Mouse (Mus musculus) heart, embryonic 11.5 days (tissue): ENCODE data around the gene Usp31. TPM values are rescaled to one million over a fixed set of nuclear protein-coding genes. Genes with fewer than 3 reads are reported as not detected.
A peak's percentile ranks its signal among the peaks of the same experiment; 100 is the strongest.

Source experiments
- ATAC-seq: fragments of 200-750 bp; cut with Nextera tagmentation; replicated peaks from 2 replicates; pipeline ENCODE4 v1.8.0; 2017; ENCODE audit warnings: moderate library complexity; ENCODE audit not compliant: insufficient number of reproducible peaks, low FRiP score, low TSS enrichment
- H3K27ac ChIP-seq: fragments of 300-500 bp; sonication (generic); 2 replicates; pipeline ENCODE4 v1.5.1; 2014; ENCODE audit warnings: mild to moderate bottlenecking, low read depth, low read length
- H3K27me3 ChIP-seq: fragments of 300-500 bp; sonication (generic); 2 replicates; pipeline ENCODE4 v1.6.1; 2014; ENCODE audit warnings: mild to moderate bottlenecking, low read length, mixed read lengths; ENCODE audit not compliant: control insufficient read depth, insufficient read depth
- H3K36me3 ChIP-seq: fragments of 300-500 bp; sonication (generic); 2 replicates; pipeline ENCODE4 v1.6.1; 2014; ENCODE audit warnings: mild to moderate bottlenecking, low read length, moderate library complexity, mixed read lengths; ENCODE audit not compliant: control insufficient read depth, insufficient read depth
- H3K4me1 ChIP-seq: fragments of 300-500 bp; sonication (generic); 2 replicates; pipeline ENCODE4 v1.6.1; 2014; ENCODE audit warnings: low read length; ENCODE audit not compliant: control insufficient read depth, insufficient read depth
- H3K4me2 ChIP-seq: fragments of 300-500 bp; sonication (generic); 2 replicates; pipeline ENCODE4 v1.6.1; 2014; ENCODE audit warnings: mild to moderate bottlenecking, moderate library complexity
- H3K4me3 ChIP-seq: fragments of 300-500 bp; sonication (generic); 2 replicates; pipeline ENCODE4 v1.5.1; 2014; ENCODE audit warnings: low read depth, low read length
- H3K9ac ChIP-seq: fragments of 300-500 bp; sonication (generic); 2 replicates; pipeline ENCODE4 v1.6.1; 2014; ENCODE audit warnings: mild to moderate bottlenecking, low read depth, low read length, moderate library complexity
- H3K9me3 ChIP-seq: fragments of 300-500 bp; sonication (generic); replicated peaks from 2 replicates; pipeline ENCODE4 v1.6.1; 2016; ENCODE audit warnings: low read length; ENCODE audit not compliant: control insufficient read depth
- WGBS: fragments of 180-500 bp; shearing (Covaris S2); extraction: QIAGEN DNeasy Blood & Tissue Kit; methylation state at CpG from one replicate; pipeline ENCODE4 v1.1.7; 2014; ENCODE audit not compliant: insufficient replicate concordance; 5-methylcytosine and 5-hydroxymethylcytosine counted together
- polyA plus RNA-seq: library from polyadenylated mRNA; unstranded; fragments of >200 nt; fragmentation: Nextera tagmentation; extraction: Ambion mirVana; gene quantifications from 2 replicates; pipeline ENCODE4 v1.2.1, GENCODE M21; 2014

The Usp31 gene
- 2.2 and 2.6 TPM in 2 replicates for polyA plus RNA-seq

DNA sequence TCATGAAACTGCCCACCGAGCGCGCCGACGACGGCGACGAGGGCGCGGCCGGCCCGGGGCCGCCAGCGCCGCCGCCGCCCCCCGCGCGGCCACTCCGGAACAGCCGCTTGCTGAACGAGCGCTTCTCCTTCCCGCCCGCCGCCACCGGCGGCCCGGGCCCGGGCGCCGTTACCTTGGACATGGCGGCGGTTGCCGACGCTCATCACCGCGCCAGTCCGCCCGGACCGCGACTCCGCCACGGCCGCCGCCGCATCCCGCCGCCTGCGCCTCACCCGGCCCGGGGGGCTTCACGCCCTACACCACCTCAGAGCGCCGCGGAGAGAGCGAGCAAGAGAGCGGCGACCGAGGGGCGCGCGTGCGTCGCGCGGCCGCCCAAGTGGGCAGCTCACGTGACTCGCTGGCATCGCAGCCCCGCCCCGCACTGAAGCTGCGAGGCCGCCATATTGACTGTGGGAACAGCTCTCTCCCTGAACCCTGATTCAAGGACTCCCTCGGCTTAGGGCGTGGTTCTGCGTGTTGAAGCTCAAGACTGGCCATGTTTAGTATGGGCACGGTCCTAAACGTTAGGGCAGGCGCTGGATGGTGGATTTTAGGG lies at the start of gene Usp31:
Gene Usp31, minus strand, starts transcription at position 181 of the 595 bp plus-strand sequence.
- Histone ChIP-seq H3K27ac (peak within 1 kb of the TSS; percentile 80), H3K9me3 (no peaks in the 10 kb centered on the region), H3K4me3 (peak within 1 kb of the TSS; percentile 82), H3K9ac (peak within 1 kb of the TSS; percentile 85), H3K4me1 (peaks cover 23% of the 10 kb centered on the region), H3K36me3 (no peaks in the 10 kb centered on the region), H3K4me2 (peak within 1 kb of the TSS; percentile 100), H3K27me3 (0 out of 2 replicates have a peak, but pooled peaks cover 4% of the 10 kb centered on the region)
- peak; percentile 97 for ATAC-seq
- under 1% methylated on average over 66 of the region's 82 CpGs for WGBS

GRCm38 (mm10) chr7:121754748-121755147 lies 47.7 kb upstream of the Usp31 start:
- no peak for ATAC-seq
- Histone ChIP-seq H3K4me1 (no peaks in the 10 kb centered on the region), H3K27me3 (no peaks in the 10 kb centered on the region), H3K9me3 (no peaks in the 10 kb centered on the region), H3K36me3 (no peaks in the 10 kb centered on the region), H3K4me3 (no peak overlapping the region), H3K27ac (no peak overlapping the region), H3K9ac (no peak overlapping the region), H3K4me2 (no peak overlapping the region)
- 66% methylated on average over 8 of the region's 8 CpGs for WGBS

DNA sequence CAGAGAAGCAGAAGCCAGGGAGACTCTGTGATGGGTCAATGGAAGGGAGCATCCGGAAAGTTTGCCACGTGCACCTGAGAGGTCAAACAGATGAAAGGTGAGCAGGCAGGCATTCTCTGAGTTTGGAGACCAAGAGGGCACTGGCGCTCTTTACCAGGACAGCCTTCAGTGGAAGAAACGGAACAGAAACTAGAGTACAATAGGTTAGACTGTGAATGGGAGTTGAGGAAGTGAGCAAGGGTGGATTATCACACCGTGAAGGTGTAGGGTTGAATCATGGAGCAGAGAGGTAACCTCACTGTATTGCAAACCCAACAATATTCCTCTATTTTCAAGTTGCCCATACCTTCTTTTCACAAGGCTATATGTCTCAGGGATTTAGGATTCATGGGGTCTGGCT lies 43.2 kb upstream of the Usp31 start:
- no peak for ATAC-seq
- no peak overlapping the region for H3K27ac ChIP-seq
- 80% methylated on average over 5 of the region's 5 CpGs for WGBS
- no peaks in the 10 kb centered on the region for H3K9me3 ChIP-seq
- H3K36me3 ChIP-seq, result no peaks in the 10 kb centered on the region
- no peaks in the 10 kb centered on the region for H3K4me1 ChIP-seq
- no peak overlapping the region for H3K4me2 ChIP-seq
- no peak overlapping the region for H3K9ac ChIP-seq
- no peaks in the 10 kb centered on the region for H3K27me3 ChIP-seq
- H3K4me3 ChIP-seq, result no peak overlapping the region

GRCm38 (mm10) chr7:121737511-121738415 lies 30.7 kb upstream of the Usp31 start:
- peak overlapping the region; percentile 25; the same call in 1 of the 2 replicates for H3K4me2 ChIP-seq
- H3K27ac ChIP-seq, result no peak overlapping the region
- H3K4me1 ChIP-seq, result peaks cover 8% of the 10 kb centered on the region; the same call in 1 of the 2 replicates
- no peak for ATAC-seq
- H3K36me3 ChIP-seq, result no peaks in the 10 kb centered on the region
- no peaks in the 10 kb centered on the region for H3K9me3 ChIP-seq
- H3K4me3 ChIP-seq, result no peak overlapping the region
- H3K27me3 ChIP-seq, result peaks cover 26% of the 10 kb centered on the region
- H3K9ac ChIP-seq, result no peak overlapping the region
- 43% methylated on average over 29 of the region's 29 CpGs for WGBS

- Histone ChIP-seq H3K4me1 (peaks cover 8% of the 10 kb centered on the region; the same call in 1 of the 2 replicates), H3K4me2 (peak within 1 kb of the TSS; percentile 75), H3K9me3 (no peaks in the 10 kb centered on the region), H3K4me3 (peak within 1 kb of the TSS; percentile 40), H3K27me3 (peaks cover 26% of the 10 kb centered on the region), H3K9ac (no peak within 1 kb of the TSS), H3K36me3 (no peaks in the 10 kb centered on the region), H3K27ac (no peak within 1 kb of the TSS)
- ATAC-seq, result peak; percentile 80
- WGBS, result 1% methylated on average over 38 of the region's 38 CpGs
Measured at GRCm38 (mm10) chr7:121734171-121734831, 27.2 kb upstream of the Usp31 start, which contains the start of gene Scnn1g. TSS of gene Scnn1g (plus strand) at chr7:121734479.

DNA sequence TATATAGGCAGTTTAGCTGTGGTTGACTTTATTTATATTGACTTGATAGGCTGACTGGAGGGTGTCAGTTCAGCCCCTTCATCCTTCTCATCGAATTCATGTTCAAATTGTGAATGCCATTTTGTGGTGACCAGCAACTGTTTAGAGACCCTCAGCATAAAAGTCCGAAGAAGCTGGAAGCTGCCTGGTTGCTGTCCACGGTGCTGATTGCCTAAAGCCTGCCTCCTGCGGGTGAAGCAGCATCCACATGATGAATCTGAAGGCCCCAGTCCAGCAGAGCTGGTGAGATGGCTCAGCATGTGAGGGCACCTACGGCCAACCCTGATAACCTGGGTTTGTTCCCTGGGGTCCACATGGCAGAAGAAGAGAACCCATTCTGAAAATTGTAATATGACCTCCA lies 23.2 kb upstream of the Usp31 start:
- Histone ChIP-seq H3K9me3 (no peaks in the 10 kb centered on the region), H3K27me3 (peaks cover 15% of the 10 kb centered on the region)
- no peak for ATAC-seq

DNA sequence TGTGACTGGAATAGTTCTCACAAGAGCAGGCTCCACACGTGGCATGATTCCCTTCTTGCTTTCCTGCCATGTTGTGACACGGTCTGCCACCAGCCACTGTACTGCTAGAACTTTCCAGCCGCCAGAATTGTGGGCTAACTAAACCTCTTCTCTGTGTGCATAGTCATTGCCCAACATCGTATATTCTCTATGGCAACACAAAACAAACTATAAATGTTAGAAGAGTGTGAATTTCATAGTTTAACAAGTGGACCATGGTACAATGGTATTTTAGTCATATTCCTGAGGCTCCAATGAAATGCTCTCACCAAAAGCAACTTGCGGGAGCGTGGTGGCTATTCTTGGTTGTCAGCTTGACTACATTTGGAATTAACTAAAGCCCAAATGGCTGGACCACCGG lies 10.0 kb upstream of the Usp31 start:
- Histone ChIP-seq H3K4me1 (no peaks in the 10 kb centered on the region), H3K4me2 (no peak overlapping the region), H3K9me3 (no peaks in the 10 kb centered on the region), H3K27me3 (0 out of 2 replicates have a peak, but pooled peaks cover under 1% of the 10 kb centered on the region), H3K36me3 (no peaks in the 10 kb centered on the region), H3K4me3 (no peak overlapping the region), H3K27ac (no peak overlapping the region), H3K9ac (no peak overlapping the region)
- WGBS, result 70% methylated on average over 7 of the region's 7 CpGs
- ATAC-seq, result no peak

More for the DNA sequence above, 23.2 kb upstream of the Usp31 start:
- H3K27ac ChIP-seq, result no peak overlapping the region
- no peaks in the 10 kb centered on the region for H3K36me3 ChIP-seq
- no peaks in the 10 kb centered on the region for H3K4me1 ChIP-seq
- H3K4me3 ChIP-seq, result no peak overlapping the region
- 12% methylated on average over 5 of the region's 5 CpGs for WGBS
- H3K4me2 ChIP-seq, result no peak overlapping the region
- H3K9ac ChIP-seq, result no peak overlapping the region

GRCm38 (mm10) chr7:121711171-121711570 lies 4.1 kb upstream of the Usp31 start:
- Histone ChIP-seq H3K9me3 (no peaks in the 10 kb centered on the region), H3K9ac (no peak overlapping the region), H3K4me2 (no peak overlapping the region), H3K27me3 (0 out of 2 replicates have a peak, but pooled peaks cover 4% of the 10 kb centered on the region), H3K27ac (no peak overlapping the region), H3K36me3 (no peaks in the 10 kb centered on the region), H3K4me1 (peaks cover under 1% of the 10 kb centered on the region; the same call in 1 of the 2 replicates), H3K4me3 (no peak overlapping the region)
- 39% methylated on average over 2 of the region's 2 CpGs for WGBS
- no peak for ATAC-seq
